ENCODE assay signal across 8 mouse cellular contexts in the genomic region with DNA sequence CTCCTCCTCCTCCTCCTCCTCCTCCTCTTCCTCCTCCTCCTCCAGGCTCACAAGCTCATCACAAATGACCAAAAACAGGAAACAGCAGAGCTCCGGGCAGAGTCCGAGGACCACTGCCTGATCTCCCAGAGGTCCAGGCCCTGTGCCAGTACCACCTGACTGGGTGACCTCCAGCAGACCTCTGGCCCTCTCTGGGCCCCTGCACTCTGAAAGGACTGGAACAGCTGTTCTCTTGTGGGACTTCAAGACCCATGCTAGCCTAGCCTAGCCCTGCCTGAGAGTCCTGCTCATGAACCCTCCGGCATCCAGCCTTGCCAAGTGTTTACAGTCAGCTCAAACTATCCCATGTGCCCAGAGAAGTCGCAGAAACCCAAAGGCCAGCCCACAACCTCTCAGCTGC. TPM values are rescaled to one million over a fixed set of nuclear protein-coding genes. Genes with fewer than 3 reads are reported as not detected.
DNase-seq lines count a peak whose midpoint lies in the region; ATAC-seq lines count a peak whose summit lies in the region.

No protein-coding gene starts in this region.

- H3K9ac ChIP-seq in hindbrain, embryonic 11.5 days (ENCODE audit: low read depth, low read length) = no peak overlapping the region; the same call in 1 of the 2 replicates
- no peak overlapping the region for H3K9ac ChIP-seq in heart, embryonic 15.5 days
- no peak overlapping the region for H3K9ac ChIP-seq in stomach, embryonic 14.5 days (replicated peaks; ENCODE audit: low read depth, low read length)
- H3K9ac ChIP-seq in forebrain, embryonic 13.5 days = no peak overlapping the region

- ATAC-seq in hindbrain, embryonic 11.5 days (ENCODE audit: low FRiP score) = no peak
- ATAC-seq in heart, embryonic 15.5 days (replicated peaks; ENCODE audit: insufficient number of reproducible peaks, insufficient read depth, low FRiP score, low read depth) = no peak; the same call in 1 of the 2 replicates
- peak; percentile 50; the same call in 1 of the 2 replicates for ATAC-seq in stomach, embryonic 14.5 days (ENCODE audit: insufficient number of reproducible peaks, insufficient read depth, low FRiP score, low read depth)
- no peak for ATAC-seq in forebrain, embryonic 13.5 days

- H3K4me2 ChIP-seq in hindbrain, embryonic 11.5 days (replicated peaks; ENCODE audit: low read depth, low read length) = no peak overlapping the region
- no peak overlapping the region for H3K4me2 ChIP-seq in heart, embryonic 15.5 days
- H3K4me2 ChIP-seq in stomach, embryonic 14.5 days (replicated peaks; ENCODE audit: low read depth, low read length) = no peak overlapping the region
- no peak overlapping the region for H3K4me2 ChIP-seq in forebrain, embryonic 13.5 days

- H3K27ac ChIP-seq in hindbrain, embryonic 10.5 days = peak overlapping the region; percentile 24
- no peak overlapping the region for H3K27ac ChIP-seq in hindbrain, embryonic 11.5 days (ENCODE audit: low read depth, low read length)
- peak overlapping the region; percentile 65 for H3K27ac ChIP-seq in heart, embryonic 15.5 days
- no peak overlapping the region; the same call in 1 of the 2 replicates for H3K27ac ChIP-seq in stomach, embryonic 14.5 days (ENCODE audit: low read length)
- H3K27ac ChIP-seq in forebrain, embryonic 13.5 days = no peak overlapping the region

- no peak for DNase-seq in hindbrain, embryonic 10.5 days (ENCODE audit: low spot score)
- DNase-seq in hindbrain, embryonic 11.5 days (ENCODE audit: low spot score) = no peak
- DNase-seq in kidney, postnatal 36 days = peak; percentile 94 to 97
- no peak for DNase-seq in T-cell, adult 2 months (ENCODE audit: low spot score)
- no peak for DNase-seq in spleen, postnatal 14 days (ENCODE audit: low spot score in 2 of 2)

- 0 out of 2 replicates have a peak, but pooled peaks cover 5% of the 10 kb centered on the region for H3K27me3 ChIP-seq in hindbrain, embryonic 10.5 days (ENCODE audit: insufficient read depth, poor library complexity, severe bottlenecking)
- no peaks in the 10 kb centered on the region for H3K27me3 ChIP-seq in hindbrain, embryonic 11.5 days (ENCODE audit: control insufficient read depth, insufficient read depth, low read length)
- H3K27me3 ChIP-seq in heart, embryonic 15.5 days = no peaks in the 10 kb centered on the region
- no peaks in the 10 kb centered on the region for H3K27me3 ChIP-seq in stomach, embryonic 14.5 days (ENCODE audit: control insufficient read depth, insufficient read depth, low read length)
- no peaks in the 10 kb centered on the region for H3K27me3 ChIP-seq in forebrain, embryonic 13.5 days

- H3K9me3 ChIP-seq in hindbrain, embryonic 10.5 days = no peaks in the 10 kb centered on the region
- H3K9me3 ChIP-seq in hindbrain, embryonic 11.5 days (ENCODE audit: control insufficient read depth, low read length) = no peaks in the 10 kb centered on the region
- no peaks in the 10 kb centered on the region for H3K9me3 ChIP-seq in heart, embryonic 15.5 days (replicated peaks)
- H3K9me3 ChIP-seq in stomach, embryonic 14.5 days (ENCODE audit: control insufficient read depth, low read depth, low read length) = no peaks in the 10 kb centered on the region
- no peaks in the 10 kb centered on the region for H3K9me3 ChIP-seq in forebrain, embryonic 13.5 days (replicated peaks)

- H3K36me3 ChIP-seq in hindbrain, embryonic 10.5 days = no peaks in the 10 kb centered on the region
- no peaks in the 10 kb centered on the region for H3K36me3 ChIP-seq in hindbrain, embryonic 11.5 days (ENCODE audit: control insufficient read depth, insufficient read depth, low read length)
- peaks cover 3% of the 10 kb centered on the region; the same call in 1 of the 2 replicates for H3K36me3 ChIP-seq in heart, embryonic 15.5 days
- no peaks in the 10 kb centered on the region for H3K36me3 ChIP-seq in stomach, embryonic 14.5 days (ENCODE audit: control insufficient read depth, insufficient read depth, low read length)
- H3K36me3 ChIP-seq in forebrain, embryonic 13.5 days (ENCODE audit: poor library complexity, severe bottlenecking) = no peaks in the 10 kb centered on the region

- H3K4me1 ChIP-seq in hindbrain, embryonic 10.5 days (replicated peaks) = peaks cover 51% of the 10 kb centered on the region
- peaks cover 3% of the 10 kb centered on the region for H3K4me1 ChIP-seq in hindbrain, embryonic 11.5 days (replicated peaks; ENCODE audit: control insufficient read depth, insufficient read depth, low read length)
- peaks cover 44% of the 10 kb centered on the region for H3K4me1 ChIP-seq in heart, embryonic 15.5 days (replicated peaks)
- peaks cover 19% of the 10 kb centered on the region; the same call in 1 of the 2 replicates for H3K4me1 ChIP-seq in stomach, embryonic 14.5 days (ENCODE audit: control insufficient read depth, insufficient read depth, low read length)
- peaks cover 8% of the 10 kb centered on the region for H3K4me1 ChIP-seq in forebrain, embryonic 13.5 days

- no peak overlapping the region for H3K4me3 ChIP-seq in hindbrain, embryonic 10.5 days
- H3K4me3 ChIP-seq in hindbrain, embryonic 11.5 days (ENCODE audit: low read depth, low read length) = no peak overlapping the region
- H3K4me3 ChIP-seq in heart, embryonic 15.5 days = no peak overlapping the region
- no peak overlapping the region for H3K4me3 ChIP-seq in stomach, embryonic 14.5 days (ENCODE audit: low read depth, low read length)
- H3K4me3 ChIP-seq in forebrain, embryonic 13.5 days = no peak overlapping the region

- WGBS in hindbrain, embryonic 10.5 days = 68% methylated on average over 4 of the region's 4 CpGs
- WGBS in hindbrain, embryonic 11.5 days = 60% methylated on average over 4 of the region's 4 CpGs
- 30% methylated on average over 4 of the region's 4 CpGs for WGBS in heart, embryonic 15.5 days
- WGBS in stomach, embryonic 14.5 days = 48% methylated on average over 4 of the region's 4 CpGs
- WGBS in forebrain, embryonic 13.5 days = 78% methylated on average over 4 of the region's 4 CpGs

RNA-seq across cellular contexts. Expression of a gene that starts 12.4 kb away (rescaled TPM):
- polyA plus RNA-seq in hindbrain, embryonic 10.5 days (2016; fragmentation: Nextera tagmentation; extraction: Ambion mirVana) = 4.3 and 4.5 TPM in 2 replicates
- polyA plus RNA-seq in hindbrain, embryonic 11.5 days (2014; fragmentation: Nextera tagmentation; extraction: Ambion mirVana) = 1.8 and 2.4 TPM in 2 replicates
- 5.7 and 7.6 TPM in 2 replicates for polyA plus RNA-seq in heart, embryonic 15.5 days (2015; fragmentation: Nextera tagmentation; extraction: Ambion mirVana)
- 6.5 and 7.6 TPM in 2 replicates for polyA plus RNA-seq in stomach, embryonic 14.5 days (2014; fragmentation: Nextera tagmentation; extraction: Ambion mirVana)
- 0.92 and 0.93 TPM in 2 replicates for polyA plus RNA-seq in forebrain, embryonic 13.5 days (2015; fragmentation: Nextera tagmentation; extraction: Ambion mirVana)

RNA-seq across cellular contexts. Expression of a gene that starts 17.2 kb away (rescaled TPM):
- 71.6 and 79.0 TPM in 2 replicates for polyA plus RNA-seq in hindbrain, embryonic 10.5 days (2016; fragmentation: Nextera tagmentation; extraction: Ambion mirVana)
- 34.6 and 34.7 TPM in 2 replicates for polyA plus RNA-seq in hindbrain, embryonic 11.5 days (2014; fragmentation: Nextera tagmentation; extraction: Ambion mirVana)
- polyA plus RNA-seq in heart, embryonic 15.5 days (2015; fragmentation: Nextera tagmentation; extraction: Ambion mirVana) = 13.6 and 21.0 TPM in 2 replicates
- polyA plus RNA-seq in stomach, embryonic 14.5 days (2014; fragmentation: Nextera tagmentation; extraction: Ambion mirVana) = 15.7 and 16.9 TPM in 2 replicates
- polyA plus RNA-seq in forebrain, embryonic 13.5 days (2015; fragmentation: Nextera tagmentation; extraction: Ambion mirVana) = 136 and 138 TPM in 2 replicates

RNA-seq across cellular contexts. Expression of a gene that starts 52.0 kb away (rescaled TPM):
- polyA plus RNA-seq in hindbrain, embryonic 10.5 days (2016; fragmentation: Nextera tagmentation; extraction: Ambion mirVana) = 19.2 and 19.4 TPM in 2 replicates
- 7.8 and 9.1 TPM in 2 replicates for polyA plus RNA-seq in hindbrain, embryonic 11.5 days (2014; fragmentation: Nextera tagmentation; extraction: Ambion mirVana)
- polyA plus RNA-seq in heart, embryonic 15.5 days (2015; fragmentation: Nextera tagmentation; extraction: Ambion mirVana) = 32.0 and 40.4 TPM in 2 replicates
- 40.7 and 41.7 TPM in 2 replicates for polyA plus RNA-seq in stomach, embryonic 14.5 days (2014; fragmentation: Nextera tagmentation; extraction: Ambion mirVana)
- 5.0 and 5.5 TPM in 2 replicates for polyA plus RNA-seq in forebrain, embryonic 13.5 days (2015; fragmentation: Nextera tagmentation; extraction: Ambion mirVana)

Comparison
In these comparisons a context has a peak if more than half of its experiments do, and no peak if none do; other contexts are left out.
1. H3K27ac ChIP-seq: peak in hindbrain, embryonic 10.5 days (single experiment) and heart, embryonic 15.5 days (single experiment); none in hindbrain, embryonic 11.5 days (single experiment), stomach, embryonic 14.5 days (single experiment) and forebrain, embryonic 13.5 days (single experiment).
2. DNase-seq: peak in kidney, postnatal 36 days (2 of 2); none in hindbrain, embryonic 10.5 days (single experiment), hindbrain, embryonic 11.5 days (single experiment), T-cell, adult 2 months (single experiment) and spleen, postnatal 14 days (0 of 2).